Mouse (Mus musculus) intestine, postnatal 0 days (tissue): ENCODE data around the gene Smg6. TPM values are rescaled to one million over a fixed set of nuclear protein-coding genes. Genes with fewer than 3 reads are reported as not detected.

Experiments
- ATAC-seq: fragments of 200-750 bp; cut with Nextera tagmentation; 2 replicates; pipeline ENCODE4 v1.8.0; 2017; ENCODE audit warnings: mild to moderate bottlenecking, moderate TSS enrichment, moderate library complexity
- H3K27ac ChIP-seq: fragments of 300-500 bp; sonication (generic); 2 replicates; pipeline ENCODE4 v1.5.1; 2014; ENCODE audit warnings: mild to moderate bottlenecking, low read depth, low read length, moderate library complexity
- H3K27me3 ChIP-seq: fragments of 300-500 bp; sonication (generic); replicated peaks from 2 replicates; pipeline ENCODE4 v1.6.1; 2014; ENCODE audit warnings: low read length, mixed read lengths; ENCODE audit not compliant: control insufficient read depth, insufficient read depth
- H3K36me3 ChIP-seq: fragments of 300-500 bp; sonication (generic); 2 replicates; pipeline ENCODE4 v1.6.1; 2014; ENCODE audit warnings: mild to moderate bottlenecking, moderate library complexity; ENCODE audit not compliant: control insufficient read depth, insufficient read depth
- H3K4me1 ChIP-seq: fragments of 300-500 bp; sonication (generic); replicated peaks from 2 replicates; pipeline ENCODE4 v1.6.1; 2014; ENCODE audit warnings: antibody characterized with exemption, low read length, mixed read lengths; ENCODE audit not compliant: control insufficient read depth, insufficient read depth
- H3K4me2 ChIP-seq: fragments of 300-500 bp; sonication (generic); replicated peaks from 2 replicates; pipeline ENCODE4 v1.6.1; 2014; ENCODE audit warnings: low read depth, mild to moderate bottlenecking, moderate library complexity
- H3K4me3 ChIP-seq: fragments of 300-500 bp; sonication (generic); 2 replicates; pipeline ENCODE4 v1.5.1; 2014; ENCODE audit warnings: low read depth, low read length
- H3K9ac ChIP-seq: fragments of 300-500 bp; sonication (generic); 2 replicates; pipeline ENCODE4 v1.6.1; 2014; ENCODE audit warnings: mild to moderate bottlenecking, low read depth, low read length
- H3K9me3 ChIP-seq: fragments of 300-500 bp; sonication (generic); 2 replicates; pipeline ENCODE4 v1.6.1; 2016; ENCODE audit warnings: mixed run types; ENCODE audit not compliant: control insufficient read depth
- CTCF ChIP-seq: sonication (generic); IDR thresholded peaks from 2 replicates; pipeline ENCODE4 v1.5.1; 2016; ENCODE audit warnings: low read depth, mild to moderate bottlenecking, control low read depth, antibody characterized with exemption, moderate library complexity
- WGBS: fragments of 180-500 bp; shearing (Covaris S2); extraction: QIAGEN DNeasy Blood & Tissue Kit; methylation state at CpG from one replicate; pipeline ENCODE4 v1.1.7; 2014; 5-methylcytosine and 5-hydroxymethylcytosine counted together
- polyA plus RNA-seq: library from polyadenylated mRNA; unstranded; fragments of >200 nt; fragmentation: Nextera tagmentation; extraction: Ambion mirVana; gene quantifications from 2 replicates; pipeline ENCODE4 v1.2.1, GENCODE M21; 2015

The Smg6 gene
- polyA plus RNA-seq, 1 experiment from 2014 or later, result 6.5 TPM

- no peaks in the 10 kb centered on the region for H3K9me3 ChIP-seq
- H3K36me3 ChIP-seq, result no peaks in the 10 kb centered on the region
- H3K4me3 ChIP-seq, result no peak overlapping the region
- H3K27me3 ChIP-seq, result no peaks in the 10 kb centered on the region
- H3K4me2 ChIP-seq, result 0 out of 2 replicates have a peak overlapping the region, but pooled peaks have one; percentile 14
- no peak overlapping the region for H3K9ac ChIP-seq
- no peaks in the 10 kb centered on the region for H3K4me1 ChIP-seq
- no peak for ATAC-seq
- TF ChIP-seq CTCF, result peak; percentile 31; the same call in 1 of the 2 replicates
- 55% methylated on average over 12 of the region's 12 CpGs for WGBS
- H3K27ac ChIP-seq, result peak overlapping the region; percentile 23; the same call in 1 of the 2 replicates
Observed at GRCm38 (mm10) chr11:75012997-75013694, 87.5 kb downstream of the Smg6 start.

- no peak for ATAC-seq
- Histone ChIP-seq H3K4me2 (no peak overlapping the region; the same call in 1 of the 2 replicates), H3K9me3 (no peaks in the 10 kb centered on the region), H3K27ac (peak overlapping the region; percentile 1; the same call in 1 of the 2 replicates), H3K9ac (no peak overlapping the region), H3K4me1 (no peaks in the 10 kb centered on the region), H3K36me3 (no peaks in the 10 kb centered on the region), H3K4me3 (no peak overlapping the region), H3K27me3 (no peaks in the 10 kb centered on the region)
- TF ChIP-seq CTCF, result no peak
- WGBS, result 71% methylated on average over 12 of the region's 12 CpGs
Observed at GRCm38 (mm10) chr11:75013764-75014695, 88.4 kb downstream of the Smg6 start.

GRCm38 (mm10) chr11:75014816-75015215, 89.2 kb downstream of the Smg6 start:
- H3K36me3 ChIP-seq, result no peaks in the 10 kb centered on the region
- no peak overlapping the region for H3K9ac ChIP-seq
- 75% methylated on average over 4 of the region's 4 CpGs for WGBS
- no peaks in the 10 kb centered on the region for H3K27me3 ChIP-seq
- H3K9me3 ChIP-seq, result no peaks in the 10 kb centered on the region
- H3K4me3 ChIP-seq, result no peak overlapping the region
- H3K4me2 ChIP-seq, result no peak overlapping the region
- no peak overlapping the region; the same call in 1 of the 2 replicates for H3K27ac ChIP-seq
- ATAC-seq, result no peak
- no peak for TF ChIP-seq CTCF
- no peaks in the 10 kb centered on the region for H3K4me1 ChIP-seq

GRCm38 (mm10) chr11:75015453-75015871, 89.8 kb downstream of the Smg6 start:
- H3K4me1 ChIP-seq, result no peaks in the 10 kb centered on the region
- no peaks in the 10 kb centered on the region for H3K36me3 ChIP-seq

GRCm38 (mm10) chr11:75016309-75016860, 90.8 kb downstream of the Smg6 start:
- Histone ChIP-seq H3K4me1 (no peaks in the 10 kb centered on the region), H3K9me3 (no peaks in the 10 kb centered on the region), H3K9ac (no peak overlapping the region), H3K27me3 (no peaks in the 10 kb centered on the region), H3K27ac (no peak overlapping the region), H3K4me2 (no peak overlapping the region), H3K36me3 (no peaks in the 10 kb centered on the region), H3K4me3 (no peak overlapping the region)
- 75% methylated on average over 5 of the region's 5 CpGs for WGBS
- ATAC-seq, result no peak
- TF ChIP-seq CTCF, result no peak

More at GRCm38 (mm10) chr11:75015453-75015871, 89.8 kb downstream of the Smg6 start:
- ATAC-seq, result no peak
- Histone ChIP-seq H3K4me2 (no peak overlapping the region), H3K9me3 (no peaks in the 10 kb centered on the region), H3K4me3 (no peak overlapping the region), H3K9ac (no peak overlapping the region), H3K27ac (no peak overlapping the region), H3K27me3 (no peaks in the 10 kb centered on the region)
- no peak for TF ChIP-seq CTCF
- 65% methylated on average over 7 of the region's 7 CpGs for WGBS

GRCm38 (mm10) chr11:75017831-75018230, 92.2 kb downstream of the Smg6 start:
- Histone ChIP-seq H3K4me2 (no peak overlapping the region), H3K9ac (no peak overlapping the region), H3K36me3 (no peaks in the 10 kb centered on the region), H3K4me3 (no peak overlapping the region), H3K27me3 (no peaks in the 10 kb centered on the region), H3K9me3 (no peaks in the 10 kb centered on the region), H3K4me1 (no peaks in the 10 kb centered on the region), H3K27ac (no peak overlapping the region)
- no peak for ATAC-seq
- 68% methylated on average over 2 of the region's 2 CpGs for WGBS
- no peak for TF ChIP-seq CTCF
